Mouse (Mus musculus): ENCODE measurements around the gene Igsf3. TPM values are rescaled to one million over a fixed set of nuclear protein-coding genes. Genes with fewer than 3 reads are reported as not detected.

The Igsf3 gene
- polyA plus RNA-seq, 1 experiment from 2014 or later, result 39.7 TPM

GRCm38 (mm10) chr3:101355702-101356101 is 21.2 kb upstream of the Igsf3 start:
- no peaks in the 10 kb centered on the region for H3K27me3 ChIP-seq
- H3K4me1 ChIP-seq, result peaks cover 1% of the 10 kb centered on the region
- 76% methylated on average over 5 of the region's 5 CpGs for WGBS
- H3K9me3 ChIP-seq (replicated peaks), result 0 out of 2 replicates have a peak, but pooled peaks cover 6% of the 10 kb centered on the region
- no peaks in the 10 kb centered on the region for H3K36me3 ChIP-seq (ENCODE audit: poor library complexity, severe bottlenecking)
- no peak overlapping the region for H3K27ac ChIP-seq
- ATAC-seq, result no peak
- H3K4me3 ChIP-seq, result no peak overlapping the region
- H3K4me2 ChIP-seq, result no peak overlapping the region
- H3K9ac ChIP-seq, result no peak overlapping the region

- H3K27me3 ChIP-seq, result no peaks in the 10 kb centered on the region
- H3K4me2 ChIP-seq, result no peak overlapping the region
- no peak overlapping the region for H3K9ac ChIP-seq
- peak; percentile 81 for ATAC-seq
- H3K4me3 ChIP-seq, result no peak overlapping the region
- 82% methylated on average over 8 of the region's 8 CpGs for WGBS
- no peak overlapping the region for H3K27ac ChIP-seq
- H3K9me3 ChIP-seq (replicated peaks), result 0 out of 2 replicates have a peak, but pooled peaks cover 6% of the 10 kb centered on the region
- H3K36me3 ChIP-seq (ENCODE audit: poor library complexity, severe bottlenecking), result no peaks in the 10 kb centered on the region
- H3K4me1 ChIP-seq, result no peaks in the 10 kb centered on the region
These were observed 20.0 kb upstream of the Igsf3 start for GRCm38 (mm10) chr3:101356583-101357553.

GRCm38 (mm10) chr3:101360832-101361231 is 16.1 kb upstream of the Igsf3 start:
- Histone ChIP-seq H3K27me3 (no peaks in the 10 kb centered on the region), H3K9ac (no peak overlapping the region), H3K27ac (no peak overlapping the region), H3K4me2 (no peak overlapping the region), H3K36me3 (ENCODE audit: poor library complexity, severe bottlenecking) (no peaks in the 10 kb centered on the region), H3K4me3 (no peak overlapping the region), H3K4me1 (peaks cover 9% of the 10 kb centered on the region; the same call in 1 of the 2 replicates), H3K9me3 (replicated peaks) (no peaks in the 10 kb centered on the region)
- ATAC-seq, result no peak
- 87% methylated on average over 6 of the region's 6 CpGs for WGBS

GRCm38 (mm10) chr3:101362391-101362790 is 14.5 kb upstream of the Igsf3 start:
- Histone ChIP-seq H3K4me2 (no peak overlapping the region), H3K27ac (no peak overlapping the region), H3K9me3 (replicated peaks) (no peaks in the 10 kb centered on the region), H3K27me3 (no peaks in the 10 kb centered on the region), H3K36me3 (ENCODE audit: poor library complexity, severe bottlenecking) (no peaks in the 10 kb centered on the region), H3K4me3 (no peak overlapping the region), H3K9ac (no peak overlapping the region), H3K4me1 (peaks cover 13% of the 10 kb centered on the region; the same call in 1 of the 2 replicates)
- ATAC-seq, result no peak
- 91% methylated on average over 4 of the region's 4 CpGs for WGBS

GRCm38 (mm10) chr3:101363574-101363973 is 13.3 kb upstream of the Igsf3 start:
- Histone ChIP-seq H3K27me3 (no peaks in the 10 kb centered on the region), H3K9me3 (replicated peaks) (no peaks in the 10 kb centered on the region), H3K4me1 (peaks cover 13% of the 10 kb centered on the region; the same call in 1 of the 2 replicates), H3K27ac (no peak overlapping the region), H3K9ac (no peak overlapping the region), H3K36me3 (ENCODE audit: poor library complexity, severe bottlenecking) (no peaks in the 10 kb centered on the region), H3K4me3 (no peak overlapping the region), H3K4me2 (no peak overlapping the region)
- 89% methylated on average over 7 of the region's 7 CpGs for WGBS
- no peak for ATAC-seq

- Histone ChIP-seq H3K27me3 (no peaks in the 10 kb centered on the region), H3K4me2 (no peak overlapping the region), H3K4me1 (peaks cover 20% of the 10 kb centered on the region; the same call in 1 of the 2 replicates), H3K9me3 (replicated peaks) (no peaks in the 10 kb centered on the region), H3K4me3 (no peak overlapping the region), H3K9ac (no peak overlapping the region), H3K27ac (no peak overlapping the region), H3K36me3 (ENCODE audit: poor library complexity, severe bottlenecking) (no peaks in the 10 kb centered on the region)
- 34% methylated on average over 6 of the region's 6 CpGs for WGBS
- no peak for ATAC-seq
These were observed 11.7 kb upstream of the Igsf3 start for GRCm38 (mm10) chr3:101365081-101365612.

- no peak overlapping the region for H3K4me3 ChIP-seq
- WGBS, result 52% methylated on average over 9 of the region's 9 CpGs
- ATAC-seq, result no peak
- H3K4me2 ChIP-seq, result no peak overlapping the region
- H3K27me3 ChIP-seq, result no peaks in the 10 kb centered on the region
- H3K4me1 ChIP-seq, result peaks cover 20% of the 10 kb centered on the region; the same call in 1 of the 2 replicates
- H3K36me3 ChIP-seq (ENCODE audit: poor library complexity, severe bottlenecking), result no peaks in the 10 kb centered on the region
- H3K9ac ChIP-seq, result no peak overlapping the region
- no peaks in the 10 kb centered on the region for H3K9me3 ChIP-seq (replicated peaks)
- no peak overlapping the region; the same call in 1 of the 2 replicates for H3K27ac ChIP-seq
These were observed 11.0 kb upstream of the Igsf3 start for GRCm38 (mm10) chr3:101365911-101366310.

GRCm38 (mm10) chr3:101367372-101367771 is 9.5 kb upstream of the Igsf3 start:
- H3K4me1 ChIP-seq, result peaks cover 20% of the 10 kb centered on the region; the same call in 1 of the 2 replicates
- no peak for ATAC-seq
- no peaks in the 10 kb centered on the region for H3K9me3 ChIP-seq (replicated peaks)
- no peak overlapping the region for H3K27ac ChIP-seq
- no peaks in the 10 kb centered on the region for H3K36me3 ChIP-seq (ENCODE audit: poor library complexity, severe bottlenecking)
- H3K27me3 ChIP-seq, result no peaks in the 10 kb centered on the region
- WGBS, result 81% methylated on average over 11 of the region's 11 CpGs
- H3K4me3 ChIP-seq, result no peak overlapping the region
- no peak overlapping the region for H3K4me2 ChIP-seq
- H3K9ac ChIP-seq, result no peak overlapping the region

- H3K9ac ChIP-seq, result no peak overlapping the region
- peaks cover 20% of the 10 kb centered on the region; the same call in 1 of the 2 replicates for H3K4me1 ChIP-seq
- no peak overlapping the region for H3K4me3 ChIP-seq
- 47% methylated on average over 10 of the region's 10 CpGs for whole genome bisulfite sequencing
- 0 out of 2 replicates have a peak, but pooled peaks cover 1% of the 10 kb centered on the region for H3K27me3 ChIP-seq
- H3K9me3 ChIP-seq (replicated peaks), result no peaks in the 10 kb centered on the region
- H3K27ac ChIP-seq, result no peak overlapping the region
- peak overlapping the region; percentile 12; the same call in 1 of the 2 replicates for H3K4me2 ChIP-seq
- peak; percentile 73 for ATAC-seq
- H3K36me3 ChIP-seq (ENCODE audit: poor library complexity, severe bottlenecking), result no peaks in the 10 kb centered on the region
These were observed 7.5 kb upstream of the Igsf3 start for GRCm38 (mm10) chr3:101369301-101369881.

GRCm38 (mm10) chr3:101372345-101372980 is 4.4 kb upstream of the Igsf3 start:
- Histone ChIP-seq H3K27ac (no peak overlapping the region), H3K36me3 (ENCODE audit: poor library complexity, severe bottlenecking) (no peaks in the 10 kb centered on the region), H3K9ac (no peak overlapping the region), H3K4me2 (no peak overlapping the region), H3K4me3 (no peak overlapping the region), H3K4me1 (peaks cover 13% of the 10 kb centered on the region), H3K9me3 (replicated peaks) (no peaks in the 10 kb centered on the region), H3K27me3 (peaks cover 9% of the 10 kb centered on the region; the same call in 1 of the 2 replicates)
- WGBS, result 41% methylated on average over 13 of the region's 13 CpGs
- no peak for ATAC-seq

GRCm38 (mm10) chr3:101377256-101378024 is 557 bp downstream of the Igsf3 start:
- no peak; the same call in none of the 2 replicates for ATAC-seq
- WGBS, result under 1% methylated on average over 47 of the region's 62 CpGs
- H3K27me3 ChIP-seq, result peaks cover 14% of the 10 kb centered on the region; the same call in 1 of the 2 replicates
- peak overlapping the region; percentile 88 for H3K9ac ChIP-seq
- H3K27ac ChIP-seq, result peak overlapping the region; percentile 74
- no peaks in the 10 kb centered on the region for H3K9me3 ChIP-seq (replicated peaks)
- H3K4me3 ChIP-seq, result peak overlapping the region; percentile 80
- no peaks in the 10 kb centered on the region for H3K36me3 ChIP-seq (ENCODE audit: poor library complexity, severe bottlenecking)
- peak overlapping the region; percentile 89 for H3K4me2 ChIP-seq
- peaks cover 55% of the 10 kb centered on the region for H3K4me1 ChIP-seq
